Mouse (Mus musculus): ENCODE measurements around the gene Srrm4. TPM values are rescaled to one million over a fixed set of nuclear protein-coding genes. Genes with fewer than 3 reads are reported as not detected.

The Srrm4 gene
- total RNA-seq, 1 experiment = 0.22 TPM

DNA sequence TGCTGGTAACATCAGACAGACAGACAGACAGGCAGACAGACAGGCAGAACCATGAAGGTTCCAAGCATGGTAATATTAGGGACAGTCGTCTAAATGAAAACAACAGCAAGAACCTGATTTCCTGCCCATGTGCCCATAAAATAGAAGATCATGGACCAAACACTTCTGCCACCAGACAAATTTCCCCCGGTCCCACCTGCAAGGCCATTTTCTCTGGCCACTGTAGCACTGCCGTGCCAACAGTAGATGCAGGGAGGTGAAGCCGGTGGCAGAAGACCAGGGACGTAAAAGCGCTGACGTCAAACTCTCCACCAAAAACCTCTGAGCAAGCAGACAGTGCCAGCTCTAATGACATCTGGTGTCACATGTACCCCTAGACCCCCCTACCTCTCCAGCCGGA lies 2.0 kb downstream of the Srrm4 start:
- Histone ChIP-seq H3K27ac (ENCODE audit: insufficient read depth, low read depth, low read length, poor library complexity, severe bottlenecking) (no peak overlapping the region), H3K9me3 (ENCODE audit: control insufficient read depth, insufficient read depth, low read depth, low read length) (no peaks in the 10 kb centered on the region), H3K4me1 (ENCODE audit: control insufficient read depth in 2 of 2, insufficient read depth in 2 of 2, low read length in 2 of 2, poor library complexity in 1 of 2) (peaks cover 3 to 11% of the 10 kb centered on the region in 2 experiments), H3K4me3 (ENCODE audit: insufficient read depth in 1 of 2, low read depth in 1 of 2, low read length in 2 of 2, poor library complexity in 1 of 2, severe bottlenecking in 1 of 2) (no peak overlapping the region), H3K36me3 (ENCODE audit: control insufficient read depth, insufficient read depth, low read length, poor library complexity, severe bottlenecking) (no peaks in the 10 kb centered on the region), H3K9ac (ENCODE audit: insufficient read depth, low read depth, low read length, poor library complexity, severe bottlenecking) (no peak overlapping the region)
- DNase-seq (ENCODE audit: low read depth, low spot score) = no peak
- TF ChIP-seq HCFC1 (IDR thresholded peaks at IDR 0.05; ENCODE audit: borderline replicate concordance, insufficient read depth, low read length) (no peak), ZC3H11A (IDR thresholded peaks at IDR 0.05; ENCODE audit: borderline replicate concordance, low read depth, low read length) (no peak), CHD2 (IDR thresholded peaks at IDR 0.05; ENCODE audit: low read depth, low read length) (no peak), MAFK (IDR thresholded peaks at IDR 0.05; ENCODE audit: insufficient read depth, low read depth, low read length) (no peak), ZNF384 (IDR thresholded peaks at IDR 0.05; ENCODE audit: low read depth, low read length) (no peak)
- in situ Hi-C loops (cut with MboI; ENCODE audit: low sequenced_read_pairs in 2 of 2, unreplicated experiment in 2 of 2) = no loop called here

DNA sequence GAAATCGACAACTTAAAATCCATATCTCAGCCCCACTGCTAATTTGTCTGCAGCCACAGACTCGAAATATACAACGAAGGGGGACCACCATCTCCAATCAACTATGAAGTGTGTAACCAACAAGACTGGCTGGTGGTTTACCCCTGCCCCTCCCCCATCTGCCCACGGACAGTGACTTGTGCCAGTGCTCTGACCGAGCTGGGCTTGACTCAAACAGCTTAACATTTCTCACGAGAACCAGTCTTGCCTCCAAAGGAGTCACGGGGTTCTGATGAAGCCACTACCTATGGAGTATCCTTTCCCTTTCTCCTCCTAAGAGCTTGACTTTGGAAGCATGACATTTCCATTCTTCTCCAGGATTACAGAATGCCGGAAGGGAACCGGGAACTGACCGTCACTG lies 2.8 kb downstream of the Srrm4 start:
- no peak for DNase-seq (ENCODE audit: low read depth, low spot score)
- H3K36me3 ChIP-seq (ENCODE audit: control insufficient read depth, insufficient read depth, low read length, poor library complexity, severe bottlenecking) = no peaks in the 10 kb centered on the region
- H3K9ac ChIP-seq (ENCODE audit: insufficient read depth, low read depth, low read length, poor library complexity, severe bottlenecking) = no peak overlapping the region
- TF ChIP-seq ZC3H11A (IDR thresholded peaks at IDR 0.05; ENCODE audit: borderline replicate concordance, low read depth, low read length) (no peak), MAFK (IDR thresholded peaks at IDR 0.05; ENCODE audit: insufficient read depth, low read depth, low read length) (no peak), CHD2 (IDR thresholded peaks at IDR 0.05; ENCODE audit: low read depth, low read length) (no peak), ZNF384 (IDR thresholded peaks at IDR 0.05; ENCODE audit: low read depth, low read length) (no peak), HCFC1 (IDR thresholded peaks at IDR 0.05; ENCODE audit: borderline replicate concordance, insufficient read depth, low read length) (no peak)
- no peaks in the 10 kb centered on the region for H3K9me3 ChIP-seq (ENCODE audit: control insufficient read depth, insufficient read depth, low read depth, low read length)
- in situ Hi-C loops (cut with MboI; ENCODE audit: low sequenced_read_pairs in 2 of 2, unreplicated experiment in 2 of 2) = no loop called here
- no peak overlapping the region for H3K4me3 ChIP-seq (ENCODE audit: insufficient read depth in 1 of 2, low read depth in 1 of 2, low read length in 2 of 2, poor library complexity in 1 of 2, severe bottlenecking in 1 of 2)
- no peak overlapping the region for H3K27ac ChIP-seq (ENCODE audit: insufficient read depth, low read depth, low read length, poor library complexity, severe bottlenecking)
- peaks cover 3 to 11% of the 10 kb centered on the region in 2 experiments for H3K4me1 ChIP-seq (ENCODE audit: control insufficient read depth in 2 of 2, insufficient read depth in 2 of 2, low read length in 2 of 2, poor library complexity in 1 of 2)

- no peak overlapping the region for H3K9ac ChIP-seq (ENCODE audit: insufficient read depth, low read depth, low read length, poor library complexity, severe bottlenecking)
- DNase-seq (ENCODE audit: low read depth, low spot score) = no peak
- no peak overlapping the region for H3K27ac ChIP-seq (ENCODE audit: insufficient read depth, low read depth, low read length, poor library complexity, severe bottlenecking)
- no peaks in the 10 kb centered on the region for H3K9me3 ChIP-seq (ENCODE audit: control insufficient read depth, insufficient read depth, low read depth, low read length)
- in situ Hi-C loops (cut with MboI; ENCODE audit: low sequenced_read_pairs in 2 of 2, unreplicated experiment in 2 of 2) = no loop called here
- no peak for TF ChIP-seq ZNF384 (IDR thresholded peaks at IDR 0.05; ENCODE audit: low read depth, low read length)
- no peak for TF ChIP-seq MAFK (IDR thresholded peaks at IDR 0.05; ENCODE audit: insufficient read depth, low read depth, low read length)
- no peak for TF ChIP-seq HCFC1 (IDR thresholded peaks at IDR 0.05; ENCODE audit: borderline replicate concordance, insufficient read depth, low read length)
- no peak for TF ChIP-seq ZC3H11A (IDR thresholded peaks at IDR 0.05; ENCODE audit: borderline replicate concordance, low read depth, low read length)
- TF ChIP-seq CHD2 (IDR thresholded peaks at IDR 0.05; ENCODE audit: low read depth, low read length) = no peak
- H3K4me1 ChIP-seq (ENCODE audit: control insufficient read depth in 2 of 2, insufficient read depth in 2 of 2, low read length in 2 of 2, poor library complexity in 1 of 2) = no peaks in the 10 kb centered on the region
- no peaks in the 10 kb centered on the region for H3K36me3 ChIP-seq (ENCODE audit: control insufficient read depth, insufficient read depth, low read length, poor library complexity, severe bottlenecking)
- no peak overlapping the region for H3K4me3 ChIP-seq (ENCODE audit: insufficient read depth in 1 of 2, low read depth in 1 of 2, low read length in 2 of 2, poor library complexity in 1 of 2, severe bottlenecking in 1 of 2)
These were observed 12.1 kb downstream of the Srrm4 start for GRCm38 (mm10) chr5:116579533-116579932.

DNA sequence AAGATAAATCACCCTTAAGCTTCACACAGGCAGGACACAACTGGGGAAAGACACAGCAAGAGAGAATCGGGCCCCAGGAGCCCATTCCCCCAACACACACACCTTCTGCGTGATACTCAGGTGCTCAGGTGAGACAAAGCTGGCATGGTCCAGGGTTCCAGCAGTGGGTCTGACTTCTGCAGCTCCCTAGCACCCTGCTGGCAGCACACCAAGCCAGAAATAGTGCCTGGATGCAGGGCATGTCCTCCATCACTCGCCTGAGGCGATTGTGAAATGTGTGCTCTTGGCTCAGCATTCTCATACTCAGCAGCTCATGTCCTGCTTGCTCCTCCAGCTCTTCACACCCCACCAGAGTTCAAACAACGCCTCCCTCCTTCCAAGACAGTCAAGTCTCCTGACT lies 14.5 kb downstream of the Srrm4 start:
- H3K9ac ChIP-seq (ENCODE audit: insufficient read depth, low read depth, low read length, poor library complexity, severe bottlenecking) = no peak overlapping the region
- no peak overlapping the region for H3K4me3 ChIP-seq (ENCODE audit: insufficient read depth in 1 of 2, low read depth in 1 of 2, low read length in 2 of 2, poor library complexity in 1 of 2, severe bottlenecking in 1 of 2)
- no peaks in the 10 kb centered on the region for H3K9me3 ChIP-seq (ENCODE audit: control insufficient read depth, insufficient read depth, low read depth, low read length)
- in situ Hi-C loops (cut with MboI; ENCODE audit: low sequenced_read_pairs in 2 of 2, unreplicated experiment in 2 of 2) = no loop called here
- TF ChIP-seq HCFC1 (IDR thresholded peaks at IDR 0.05; ENCODE audit: borderline replicate concordance, insufficient read depth, low read length) (no peak), ZC3H11A (IDR thresholded peaks at IDR 0.05; ENCODE audit: borderline replicate concordance, low read depth, low read length) (no peak), ZNF384 (IDR thresholded peaks at IDR 0.05; ENCODE audit: low read depth, low read length) (no peak), CHD2 (IDR thresholded peaks at IDR 0.05; ENCODE audit: low read depth, low read length) (no peak), MAFK (IDR thresholded peaks at IDR 0.05; ENCODE audit: insufficient read depth, low read depth, low read length) (no peak)
- no peaks in the 10 kb centered on the region for H3K36me3 ChIP-seq (ENCODE audit: control insufficient read depth, insufficient read depth, low read length, poor library complexity, severe bottlenecking)
- H3K4me1 ChIP-seq (ENCODE audit: control insufficient read depth in 2 of 2, insufficient read depth in 2 of 2, low read length in 2 of 2, poor library complexity in 1 of 2) = peaks cover 0 to 2% of the 10 kb centered on the region in 2 experiments; a peak in 1 of 4 replicates
- H3K27ac ChIP-seq (ENCODE audit: insufficient read depth, low read depth, low read length, poor library complexity, severe bottlenecking) = no peak overlapping the region
- DNase-seq (ENCODE audit: low read depth, low spot score) = no peak

DNA sequence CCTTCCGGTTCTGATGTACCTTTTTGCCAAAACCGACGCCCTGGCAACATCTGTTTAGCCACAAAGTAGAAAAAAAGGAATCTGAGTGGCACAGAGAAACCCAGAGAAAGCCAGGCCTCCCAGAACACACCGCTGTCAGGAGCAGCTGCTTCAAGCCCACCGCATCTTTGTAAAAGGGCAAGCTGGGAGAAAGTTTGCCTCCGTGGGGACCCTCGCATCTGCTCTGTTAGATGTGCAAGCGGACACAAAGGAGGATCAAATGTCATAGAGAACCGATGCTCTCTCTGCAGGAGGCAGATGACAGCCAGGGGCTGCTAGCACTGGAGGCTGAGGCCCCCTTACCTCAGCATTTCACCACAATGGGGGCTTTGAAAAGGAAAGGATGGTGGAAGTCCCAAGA lies 18.3 kb downstream of the Srrm4 start:
- in situ Hi-C loops (cut with MboI; ENCODE audit: low sequenced_read_pairs in 2 of 2, unreplicated experiment in 2 of 2) = no loop called here
- TF ChIP-seq ZNF384 (IDR thresholded peaks at IDR 0.05; ENCODE audit: low read depth, low read length) (no peak), HCFC1 (IDR thresholded peaks at IDR 0.05; ENCODE audit: borderline replicate concordance, insufficient read depth, low read length) (no peak), MAFK (IDR thresholded peaks at IDR 0.05; ENCODE audit: insufficient read depth, low read depth, low read length) (no peak), ZC3H11A (IDR thresholded peaks at IDR 0.05; ENCODE audit: borderline replicate concordance, low read depth, low read length) (no peak), CHD2 (IDR thresholded peaks at IDR 0.05; ENCODE audit: low read depth, low read length) (no peak)
- H3K9me3 ChIP-seq (ENCODE audit: control insufficient read depth, insufficient read depth, low read depth, low read length) = no peaks in the 10 kb centered on the region
- no peak overlapping the region for H3K4me3 ChIP-seq (ENCODE audit: insufficient read depth in 1 of 2, low read depth in 1 of 2, low read length in 2 of 2, poor library complexity in 1 of 2, severe bottlenecking in 1 of 2)
- H3K27ac ChIP-seq (ENCODE audit: insufficient read depth, low read depth, low read length, poor library complexity, severe bottlenecking) = no peak overlapping the region
- H3K36me3 ChIP-seq (ENCODE audit: control insufficient read depth, insufficient read depth, low read length, poor library complexity, severe bottlenecking) = no peaks in the 10 kb centered on the region
- no peak overlapping the region for H3K9ac ChIP-seq (ENCODE audit: insufficient read depth, low read depth, low read length, poor library complexity, severe bottlenecking)
- DNase-seq (ENCODE audit: low read depth, low spot score) = no peak
- H3K4me1 ChIP-seq (ENCODE audit: control insufficient read depth in 2 of 2, insufficient read depth in 2 of 2, low read length in 2 of 2, poor library complexity in 1 of 2) = peaks cover 0 to 13% of the 10 kb centered on the region in 2 experiments; a peak in 1 of 4 replicates
